In the genomic region with DNA sequence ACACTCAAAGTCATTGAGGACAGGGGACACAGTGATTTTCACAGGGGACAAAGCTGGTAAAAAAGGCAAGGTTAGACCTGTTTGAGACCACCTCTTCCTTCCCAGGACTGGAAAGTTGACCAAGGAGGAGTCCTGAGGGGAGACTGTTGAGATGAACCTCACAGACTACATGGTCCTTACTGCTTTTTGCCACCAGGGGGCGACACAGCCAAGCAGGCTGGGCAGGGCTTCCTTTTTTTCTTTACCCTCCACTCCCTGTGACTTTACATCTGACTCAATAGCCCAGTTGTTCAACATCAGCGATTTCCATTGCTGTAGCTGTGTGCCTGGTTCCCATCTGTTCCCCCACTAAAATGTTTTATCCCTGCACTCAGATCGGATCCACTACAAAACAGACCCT, we compare ENCODE assay signal across 9 mouse cellular contexts. TPM values are rescaled to one million over a fixed set of nuclear protein-coding genes. Genes with fewer than 3 reads are reported as not detected.
DNase-seq lines count a peak whose midpoint lies in the region; ATAC-seq and TF ChIP-seq lines count a peak whose summit lies in the region.
"Had no signal": no experiment of that assay in that cellular context is flagged by ENCODE, and none has a peak within 500 bp of the region (broad histone marks: within the 10 kb centered on the region; RNA-seq: fewer than 3 reads in every experiment).

No protein-coding gene starts in this region.

- no peaks in the 10 kb centered on the region for H3K4me1 ChIP-seq in hindbrain, embryonic 14.5 days (replicated peaks; ENCODE audit: control insufficient read depth, insufficient read depth, low read length)
- H3K4me1 ChIP-seq in hindbrain, embryonic 12.5 days = no peaks in the 10 kb centered on the region
- H3K4me1 ChIP-seq in embryonic facial prominence, embryonic 11.5 days (ENCODE audit: control insufficient read depth, insufficient read depth, low read length) = no peaks in the 10 kb centered on the region
- H3K4me1 ChIP-seq in hindbrain, postnatal 0 days (ENCODE audit: insufficient read depth, low read length) = no peaks in the 10 kb centered on the region
- H3K4me1 ChIP-seq: embryonic facial prominence, embryonic 13.5 days had no signal

- no peak for ATAC-seq in hindbrain, embryonic 14.5 days (ENCODE audit: low FRiP score)
- no peak for ATAC-seq in hindbrain, embryonic 12.5 days (ENCODE audit: low FRiP score)
- ATAC-seq in embryonic facial prominence, embryonic 11.5 days (replicated peaks; ENCODE audit: insufficient number of reproducible peaks, low FRiP score, low TSS enrichment, low read depth) = no peak
- no peak for ATAC-seq in hindbrain, postnatal 0 days
- ATAC-seq in neutrophil, adult 5-6 weeks (ENCODE audit: extremely low read depth, insufficient number of reproducible peaks, low FRiP score, poor library complexity, severe bottlenecking) = peak; percentile 88

- H3K27ac ChIP-seq in hindbrain, embryonic 14.5 days = no peak overlapping the region
- H3K27ac ChIP-seq in hindbrain, embryonic 12.5 days = no peak overlapping the region
- no peak overlapping the region for H3K27ac ChIP-seq in embryonic facial prominence, embryonic 11.5 days (replicated peaks; ENCODE audit: low read depth, low read length)
- no peak overlapping the region for H3K27ac ChIP-seq in hindbrain, postnatal 0 days
- H3K27ac ChIP-seq: embryonic facial prominence, embryonic 13.5 days had no signal

- peak; percentile 91 for TF ChIP-seq CTCF in hindbrain, postnatal 0 days (IDR thresholded peaks at IDR 0.05; ENCODE audit: low read depth)

- no peak overlapping the region for H3K9ac ChIP-seq in hindbrain, embryonic 14.5 days
- H3K9ac ChIP-seq in hindbrain, embryonic 12.5 days = no peak overlapping the region
- H3K9ac ChIP-seq in embryonic facial prominence, embryonic 11.5 days (replicated peaks; ENCODE audit: low read length) = no peak overlapping the region
- no peak overlapping the region for H3K9ac ChIP-seq in hindbrain, postnatal 0 days (replicated peaks; ENCODE audit: low read length)
- H3K9ac ChIP-seq: embryonic facial prominence, embryonic 13.5 days had no signal

- WGBS in hindbrain, embryonic 14.5 days = 15% methylated on average over 3 of the region's 3 CpGs
- 15% methylated on average over 3 of the region's 3 CpGs for WGBS in hindbrain, embryonic 12.5 days
- WGBS in embryonic facial prominence, embryonic 11.5 days = 11% methylated on average over 3 of the region's 3 CpGs
- WGBS in hindbrain, postnatal 0 days = 11% methylated on average over 3 of the region's 3 CpGs

- H3K9me3 ChIP-seq in hindbrain, embryonic 14.5 days (ENCODE audit: control insufficient read depth, low read length) = no peaks in the 10 kb centered on the region
- no peaks in the 10 kb centered on the region for H3K9me3 ChIP-seq in hindbrain, embryonic 12.5 days (replicated peaks)
- H3K9me3 ChIP-seq in embryonic facial prominence, embryonic 11.5 days (replicated peaks; ENCODE audit: control insufficient read depth, low read length) = no peaks in the 10 kb centered on the region
- no peaks in the 10 kb centered on the region for H3K9me3 ChIP-seq in hindbrain, postnatal 0 days (ENCODE audit: low read length)
- H3K9me3 ChIP-seq: embryonic facial prominence, embryonic 13.5 days had no signal

- no peaks in the 10 kb centered on the region for H3K36me3 ChIP-seq in hindbrain, embryonic 14.5 days (replicated peaks; ENCODE audit: control insufficient read depth, insufficient read depth)
- H3K36me3 ChIP-seq in hindbrain, embryonic 12.5 days = no peaks in the 10 kb centered on the region
- H3K36me3 ChIP-seq in embryonic facial prominence, embryonic 11.5 days (replicated peaks; ENCODE audit: control insufficient read depth, insufficient read depth, low read depth, low read length) = no peaks in the 10 kb centered on the region
- H3K36me3 ChIP-seq in hindbrain, postnatal 0 days (ENCODE audit: insufficient read depth, low read length) = no peaks in the 10 kb centered on the region
- H3K36me3 ChIP-seq: embryonic facial prominence, embryonic 13.5 days had no signal

- H3K4me2 ChIP-seq in hindbrain, embryonic 14.5 days (replicated peaks) = no peak overlapping the region
- no peak overlapping the region for H3K4me2 ChIP-seq in hindbrain, embryonic 12.5 days (replicated peaks)
- H3K4me2 ChIP-seq in embryonic facial prominence, embryonic 11.5 days (ENCODE audit: low read depth, low read length) = no peak overlapping the region
- H3K4me2 ChIP-seq in hindbrain, postnatal 0 days (ENCODE audit: low read depth, low read length) = no peak overlapping the region
- H3K4me2 ChIP-seq: embryonic facial prominence, embryonic 13.5 days had no signal

- peak; percentile 63 for DNase-seq in hindbrain, embryonic 14.5 days (ENCODE audit: low spot score)
- peak; percentile 93 for DNase-seq in adrenal gland, postnatal 14 days
- DNase-seq in embryonic facial prominence, embryonic 11.5 days (ENCODE audit: low spot score) = peak; percentile 66
- peak; percentile 56 for DNase-seq in hindbrain, postnatal 0 days (ENCODE audit: low spot score)
- DNase-seq in left cerebral cortex, postnatal 36 days (ENCODE audit: low spot score in 2 of 2) = peak; percentile 61 to 72
- DNase-seq in testis, postnatal 14 days (ENCODE audit: low spot score) = peak; percentile 62

- no peak overlapping the region for H3K4me3 ChIP-seq in hindbrain, embryonic 14.5 days (replicated peaks; ENCODE audit: low read length)
- H3K4me3 ChIP-seq in hindbrain, embryonic 12.5 days = no peak overlapping the region
- no peak overlapping the region for H3K4me3 ChIP-seq in embryonic facial prominence, embryonic 11.5 days (ENCODE audit: low read depth, low read length)
- no peak overlapping the region for H3K4me3 ChIP-seq in hindbrain, postnatal 0 days (ENCODE audit: low read length)
- H3K4me3 ChIP-seq: embryonic facial prominence, embryonic 13.5 days had no signal

- intact Hi-C loops in left cerebral cortex, postnatal 36 days (cut with DNase I) = loop anchor here (5.0 kb wide), 2 partner anchors 40 to 165 kb away; a partner anchor contains a TSS

- no peaks in the 10 kb centered on the region for H3K27me3 ChIP-seq in hindbrain, embryonic 14.5 days (ENCODE audit: control insufficient read depth, insufficient read depth, low read length)
- H3K27me3 ChIP-seq in hindbrain, embryonic 12.5 days = peaks cover 5% of the 10 kb centered on the region; the same call in 1 of the 2 replicates
- no peaks in the 10 kb centered on the region for H3K27me3 ChIP-seq in embryonic facial prominence, embryonic 11.5 days (ENCODE audit: control insufficient read depth, insufficient read depth, low read length)
- H3K27me3 ChIP-seq in hindbrain, postnatal 0 days (ENCODE audit: insufficient read depth, low read length) = no peaks in the 10 kb centered on the region
- H3K27me3 ChIP-seq: embryonic facial prominence, embryonic 13.5 days had no signal

RNA-seq across cellular contexts. Expression of a gene that starts 7.2 kb away (rescaled TPM):
- 0.56 and 1.6 TPM in 2 replicates for polyA plus RNA-seq in hindbrain, embryonic 14.5 days (2014; fragmentation: Nextera tagmentation; extraction: Ambion mirVana)
- polyA plus RNA-seq in hindbrain, embryonic 12.5 days (2016; fragmentation: Nextera tagmentation; extraction: Ambion mirVana) = 4.2 and 6.5 TPM in 2 replicates
- 48.0 and 62.9 TPM in 2 replicates for total RNA-seq in adrenal gland, postnatal 14 days (2021)
- 10.3 and 11.5 TPM in 2 replicates for polyA plus RNA-seq in embryonic facial prominence, embryonic 11.5 days (2014; fragmentation: Nextera tagmentation; extraction: Ambion mirVana)
- 0.37 TPM in 1 of 2 replicates, not detected in the other for total RNA-seq in hindbrain, postnatal 0 days (2014; rRNA removed)
- polyA plus RNA-seq in hindbrain, postnatal 0 days (2015; fragmentation: Nextera tagmentation; extraction: Ambion mirVana) = 1.7 and 1.9 TPM in 2 replicates
- total RNA-seq in left cerebral cortex, postnatal 36 days (2021) = 1 to 10 TPM; 1.1 to 1.5 TPM
- 21.1 and 22.0 TPM in 2 replicates for total RNA-seq in neutrophil, adult 5-6 weeks (2017)

RNA-seq across cellular contexts. Expression of a gene that starts 36.0 kb away (rescaled TPM):
- 0.98 and 2.0 TPM in 2 replicates for polyA plus RNA-seq in hindbrain, embryonic 14.5 days (2014; fragmentation: Nextera tagmentation; extraction: Ambion mirVana)
- polyA plus RNA-seq in hindbrain, embryonic 12.5 days (2016; fragmentation: Nextera tagmentation; extraction: Ambion mirVana) = 3.2 and 3.5 TPM in 2 replicates
- 1.2 and 2.0 TPM in 2 replicates for total RNA-seq in adrenal gland, postnatal 14 days (2021)
- polyA plus RNA-seq in embryonic facial prominence, embryonic 11.5 days (2014; fragmentation: Nextera tagmentation; extraction: Ambion mirVana) = 0.62 and 1.5 TPM in 2 replicates
- total RNA-seq in hindbrain, postnatal 0 days (2014; rRNA removed) = 2.3 and 4.3 TPM in 2 replicates
- 3.1 and 3.4 TPM in 2 replicates for polyA plus RNA-seq in hindbrain, postnatal 0 days (2015; fragmentation: Nextera tagmentation; extraction: Ambion mirVana)
- total RNA-seq in left cerebral cortex, postnatal 36 days (2021) = 1 to 10 TPM; 2.2 to 3.6 TPM
- total RNA-seq in neutrophil, adult 5-6 weeks (2017) = 18.3 and 18.7 TPM in 2 replicates

RNA-seq across cellular contexts. Expression of a gene that starts 39.0 kb away (rescaled TPM):
- polyA plus RNA-seq in hindbrain, embryonic 14.5 days (2014; fragmentation: Nextera tagmentation; extraction: Ambion mirVana) = 8.0 and 8.9 TPM in 2 replicates
- 13.0 and 13.8 TPM in 2 replicates for polyA plus RNA-seq in hindbrain, embryonic 12.5 days (2016; fragmentation: Nextera tagmentation; extraction: Ambion mirVana)
- 62.6 and 64.5 TPM in 2 replicates for total RNA-seq in adrenal gland, postnatal 14 days (2021)
- 5.9 and 6.8 TPM in 2 replicates for polyA plus RNA-seq in embryonic facial prominence, embryonic 11.5 days (2014; fragmentation: Nextera tagmentation; extraction: Ambion mirVana)
- total RNA-seq in hindbrain, postnatal 0 days (2014; rRNA removed) = 10.1 and 16.5 TPM in 2 replicates
- 4.5 and 4.7 TPM in 2 replicates for polyA plus RNA-seq in hindbrain, postnatal 0 days (2015; fragmentation: Nextera tagmentation; extraction: Ambion mirVana)
- total RNA-seq in left cerebral cortex, postnatal 36 days (2021) = 10 to 100 TPM; 44.2 to 54.7 TPM
- 14.2 and 20.8 TPM in 2 replicates for total RNA-seq in neutrophil, adult 5-6 weeks (2017)
